Mouse (Mus musculus): ENCODE results near the gene Gtf2h3.

Gene Gtf2h3

GRCm38 (mm10) chr5:124636694-124637093, 57.8 kb downstream of the Gtf2h3 start:
- no peak for DNase-seq (ENCODE audit: low read depth, low spot score)

GRCm38 (mm10) chr5:124637300-124637699, 58.4 kb downstream of the Gtf2h3 start:
- DNase-seq (ENCODE audit: low read depth, low spot score) = no peak

DNA sequence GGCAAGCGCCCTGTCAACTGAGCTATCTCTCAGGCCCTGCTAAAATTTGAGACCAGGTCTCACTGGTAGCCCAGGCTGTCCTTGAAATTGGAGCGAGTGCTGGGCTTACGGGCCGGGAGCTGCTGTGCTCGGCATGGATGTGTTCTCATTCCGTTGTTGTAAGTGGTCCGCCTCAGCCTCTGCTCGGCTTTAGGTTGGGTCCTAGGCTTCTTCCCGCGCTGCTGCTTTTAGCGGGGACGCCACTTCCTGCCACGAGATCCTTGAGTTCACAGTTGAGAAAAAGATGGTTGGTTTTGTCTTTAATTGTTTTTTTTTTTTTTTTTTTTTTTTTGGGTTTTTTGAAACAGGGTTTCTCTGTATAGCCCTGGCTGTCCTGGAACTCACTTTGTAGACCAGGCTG, 58.9 kb downstream of the Gtf2h3 start:
- DNase-seq (ENCODE audit: low read depth, low spot score) = no peak
